Mouse (Mus musculus): ENCODE measurements around the gene Vkorc1l1.
A peak's percentile ranks its signal among the peaks of the same experiment; 100 is the strongest.

Gene Vkorc1l1

GRCm38 (mm10) chr5:129942073-129942939 lies 536 bp downstream of the Vkorc1l1 start:
- DNase-seq (ENCODE audit: low spot score in 2 of 2) = peak in 1 of 2 experiments; percentile 7

- no peak for DNase-seq (ENCODE audit: low spot score in 2 of 2)
These were observed 1.6 kb downstream of the Vkorc1l1 start for GRCm38 (mm10) chr5:129943402-129943801.

- no peak for DNase-seq (ENCODE audit: low spot score in 2 of 2)
These were observed 5.8 kb downstream of the Vkorc1l1 start for GRCm38 (mm10) chr5:129947528-129948033.

- DNase-seq (ENCODE audit: low spot score in 2 of 2) = no peak
These were observed 10.4 kb downstream of the Vkorc1l1 start for GRCm38 (mm10) chr5:129952143-129952542.

GRCm38 (mm10) chr5:129954473-129955254 lies 12.9 kb downstream of the Vkorc1l1 start:
- no peak for DNase-seq (ENCODE audit: low spot score in 2 of 2)

GRCm38 (mm10) chr5:129955792-129956191 lies 14.0 kb downstream of the Vkorc1l1 start:
- DNase-seq (ENCODE audit: low spot score in 2 of 2) = no peak

- DNase-seq (ENCODE audit: low spot score in 2 of 2) = no peak
These were observed 21.5 kb downstream of the Vkorc1l1 start for GRCm38 (mm10) chr5:129963224-129963623.

- no peak for DNase-seq (ENCODE audit: low spot score in 2 of 2)
These were observed 24.7 kb downstream of the Vkorc1l1 start for GRCm38 (mm10) chr5:129966448-129966847.

- no peak for DNase-seq (ENCODE audit: low spot score in 2 of 2)
These were observed 26.6 kb downstream of the Vkorc1l1 start for GRCm38 (mm10) chr5:129968417-129968816.

GRCm38 (mm10) chr5:129971491-129971890 lies 29.7 kb downstream of the Vkorc1l1 start:
- no peak for DNase-seq (ENCODE audit: low spot score in 2 of 2)

- DNase-seq (ENCODE audit: low spot score in 2 of 2) = no peak
These were observed 32.6 kb downstream of the Vkorc1l1 start for GRCm38 (mm10) chr5:129974354-129974753.

- no peak for DNase-seq (ENCODE audit: low spot score in 2 of 2)
These were observed 33.1 kb downstream of the Vkorc1l1 start for GRCm38 (mm10) chr5:129974866-129975311.

- no peak for DNase-seq (ENCODE audit: low spot score in 2 of 2)
These were observed 36.0 kb downstream of the Vkorc1l1 start for GRCm38 (mm10) chr5:129977768-129978167.

- DNase-seq (ENCODE audit: low spot score in 2 of 2) = no peak
These were observed 36.8 kb downstream of the Vkorc1l1 start for GRCm38 (mm10) chr5:129978608-129979007.

GRCm38 (mm10) chr5:129980216-129980615 lies 38.4 kb downstream of the Vkorc1l1 start:
- DNase-seq (ENCODE audit: low spot score in 2 of 2) = no peak

GRCm38 (mm10) chr5:129989376-129989775 lies 47.6 kb downstream of the Vkorc1l1 start:
- no peak for DNase-seq (ENCODE audit: low spot score in 2 of 2)

GRCm38 (mm10) chr5:129991898-129992297 lies 50.1 kb downstream of the Vkorc1l1 start:
- DNase-seq (ENCODE audit: low spot score in 2 of 2) = no peak

- DNase-seq (ENCODE audit: low spot score in 2 of 2) = no peak
These were observed 51.6 kb downstream of the Vkorc1l1 start for GRCm38 (mm10) chr5:129993374-129993773.

- no peak for DNase-seq (ENCODE audit: low spot score in 2 of 2)
These were observed 53.2 kb downstream of the Vkorc1l1 start for GRCm38 (mm10) chr5:129994989-129995388.

- no peak for DNase-seq (ENCODE audit: low spot score in 2 of 2)
These were observed 55.9 kb downstream of the Vkorc1l1 start for GRCm38 (mm10) chr5:129997700-129998099.

GRCm38 (mm10) chr5:129999097-129999496 lies 57.3 kb downstream of the Vkorc1l1 start:
- DNase-seq (ENCODE audit: low spot score in 2 of 2) = peak in 1 of 2 experiments; percentile 34

GRCm38 (mm10) chr5:130000735-130001134 lies 59.0 kb downstream of the Vkorc1l1 start:
- DNase-seq (ENCODE audit: low spot score in 2 of 2) = no peak

Measured in right cerebral cortex, postnatal 36 days (tissue).